Mouse (Mus musculus): Measurements from ENCODE around the gene Gtf2h1. TPM values are rescaled to one million over a fixed set of nuclear protein-coding genes. Genes with fewer than 3 reads are reported as not detected.

The Gtf2h1 gene
- 45.5 TPM for polyA plus RNA-seq (2017; shearing (Covaris generic))

DNA sequence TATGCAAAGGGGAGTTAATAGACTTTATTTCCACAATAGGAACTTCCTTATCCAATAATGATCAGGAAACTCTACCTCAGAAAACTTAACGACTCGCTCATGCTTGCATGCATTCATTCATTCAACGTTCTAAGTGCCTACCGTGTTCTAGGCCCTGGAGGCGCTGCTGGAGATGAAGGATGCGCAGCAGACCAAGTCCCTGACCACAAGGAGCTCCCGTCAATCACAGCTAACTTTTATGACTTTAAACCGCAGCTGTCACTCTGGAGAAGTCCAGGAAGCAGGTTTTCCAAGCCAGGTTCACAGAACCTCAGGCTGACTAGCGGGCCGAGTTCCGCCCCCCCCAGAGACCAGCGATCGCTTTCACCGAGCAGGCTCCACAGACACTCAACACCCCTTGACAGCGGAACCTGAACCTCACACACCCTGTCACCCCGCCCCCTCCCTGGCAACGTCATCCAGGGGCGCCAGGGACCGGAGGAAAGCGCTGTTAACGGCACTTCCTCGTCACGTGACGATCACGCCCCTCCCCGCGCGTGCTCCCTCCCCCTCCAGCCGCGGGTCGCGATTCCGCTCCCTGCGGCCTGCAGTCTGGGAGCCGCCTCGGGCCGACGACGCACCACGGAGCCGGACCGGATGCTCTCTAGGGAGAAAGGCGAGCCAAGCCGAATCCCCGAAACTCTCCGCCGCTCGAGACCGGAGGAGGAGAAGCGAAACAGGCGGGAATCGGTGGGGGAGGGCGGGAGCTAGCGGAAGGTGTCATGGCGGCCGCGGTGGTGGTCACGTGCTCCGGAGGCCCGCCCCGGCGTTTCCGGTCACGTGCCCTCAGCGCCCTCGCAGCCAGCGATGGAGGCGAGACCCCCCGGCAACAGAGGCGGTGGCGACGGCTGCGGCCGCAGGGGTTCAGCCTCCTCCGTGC, at the start of gene Gtf2h1, which contains the start of gene Hps5:
TSS of gene Gtf2h1 (plus strand) at position 817 of the 919 bp plus-strand sequence.
TSS of gene Hps5 (minus strand) at position 778 of the 919 bp plus-strand sequence.

DNA sequence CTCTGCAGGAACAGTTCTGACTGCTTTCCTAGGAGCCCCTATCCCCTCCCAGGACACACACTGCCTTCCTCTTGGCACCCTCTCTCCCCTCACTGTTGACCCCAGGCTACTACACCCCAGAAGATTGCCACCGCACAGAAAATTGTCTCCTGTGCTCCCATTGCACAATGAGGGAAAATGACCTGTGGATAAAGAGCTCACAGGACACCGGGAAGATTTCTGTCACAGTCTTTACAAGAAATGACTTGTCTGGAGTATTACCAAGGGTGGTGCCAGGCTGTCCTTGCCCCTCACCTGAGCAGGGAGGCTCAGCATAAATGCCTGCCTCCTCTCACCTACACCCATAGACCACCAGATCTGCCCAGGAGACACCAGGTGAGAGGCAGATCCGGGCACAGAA, 44.4 kb upstream of the Gtf2h1 start, which contains the start of gene Saa2:
TSS of gene Saa2 (plus strand) at position 301 of the 400 bp plus-strand sequence.

DNA sequence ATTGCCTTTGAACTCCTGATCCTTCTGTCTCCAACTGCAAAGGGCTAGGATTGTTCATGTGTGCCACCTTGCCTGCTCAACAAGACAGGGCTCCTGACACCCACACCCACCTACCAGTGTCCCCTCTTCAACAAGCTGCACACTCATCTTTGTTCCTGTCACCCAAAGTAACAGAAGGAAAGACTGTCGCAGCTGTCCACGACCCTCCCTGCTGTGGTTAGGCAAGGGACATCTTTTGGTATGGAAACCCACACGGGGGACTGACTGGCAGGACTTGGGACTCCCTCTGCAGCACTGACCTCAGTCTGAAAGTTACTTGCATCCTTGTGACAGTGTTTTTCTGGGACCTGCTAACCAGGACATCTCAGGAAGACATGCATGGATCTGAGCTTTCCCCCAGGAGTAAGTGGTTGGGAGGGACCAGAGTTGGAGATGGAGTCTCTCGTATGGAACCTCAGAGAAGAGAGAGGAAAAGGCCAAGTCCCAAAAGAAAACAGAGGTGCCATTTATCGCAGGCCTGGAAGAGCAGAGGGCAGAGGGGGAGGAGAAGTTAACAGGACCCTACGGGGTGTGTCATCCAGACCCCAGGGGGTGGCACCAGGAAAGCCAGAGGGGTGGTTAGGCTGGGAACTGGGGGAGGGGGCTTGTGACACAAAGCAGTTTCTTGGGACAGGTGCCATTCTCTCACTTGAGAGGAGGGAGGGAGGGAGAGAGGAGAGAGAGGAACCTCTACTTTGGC, 45.1 kb downstream of the Gtf2h1 start, which contains the start of gene Ldha:
TSS of gene Ldha (plus strand) at position 689 of the 739 bp plus-strand sequence.

DNA sequence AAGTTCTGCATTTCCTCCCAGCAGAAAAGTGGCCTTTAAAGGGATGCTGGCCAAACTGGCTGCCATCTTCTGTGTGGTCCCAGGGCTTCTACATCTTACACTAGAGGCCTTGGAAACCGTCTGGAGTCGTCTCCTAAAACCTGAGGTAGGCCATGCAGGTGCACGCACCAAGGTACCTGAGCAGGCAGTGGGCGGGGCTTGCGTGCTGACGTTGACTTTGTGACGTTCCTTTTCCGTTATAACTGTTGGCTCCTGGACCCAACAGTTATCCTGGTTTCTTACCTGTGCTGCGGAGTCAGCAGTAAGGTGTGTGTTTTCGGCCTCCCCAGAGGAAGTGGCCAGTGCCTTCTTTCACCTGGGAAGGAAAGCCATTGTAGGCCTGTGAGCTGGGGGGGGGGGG, 65.1 kb downstream of the Gtf2h1 start, which contains the start of gene Ldhc:
TSS of gene Ldhc (plus strand) at position 208 of the 400 bp plus-strand sequence.

Other genes with a start within 250 kb of the Gtf2h1 start
- gene Sergef, start 156.3 kb upstream of the Gtf2h1 start, polyA plus RNA-seq (2017; shearing (Covaris generic)): 18.2 TPM
- not detected for gene Tph1, start 123.6 kb upstream of the Gtf2h1 start, polyA plus RNA-seq (2017; shearing (Covaris generic))
- 9.9 TPM for gene Saal1, start 85.4 kb upstream of the Gtf2h1 start, polyA plus RNA-seq (2017; shearing (Covaris generic))
- gene Saa3, start 80.4 kb upstream of the Gtf2h1 start, polyA plus RNA-seq (2017; shearing (Covaris generic)): not detected
- not detected for gene Saa4, start 63.5 kb upstream of the Gtf2h1 start, polyA plus RNA-seq (2017; shearing (Covaris generic))
- not detected for gene Saa1, start 53.1 kb upstream of the Gtf2h1 start, polyA plus RNA-seq (2017; shearing (Covaris generic))
- gene Saa2, start 44.3 kb upstream of the Gtf2h1 start, polyA plus RNA-seq (2017; shearing (Covaris generic)): not detected
- gene Hps5, start within 50 bp of the Gtf2h1 start, polyA plus RNA-seq (2017; shearing (Covaris generic)): 41.5 TPM
- 994 TPM for gene Ldha, start 45.4 kb downstream of the Gtf2h1 start, polyA plus RNA-seq (2017; shearing (Covaris generic))
- gene Ldhc, start 65.1 kb downstream of the Gtf2h1 start, polyA plus RNA-seq (2017; shearing (Covaris generic)): not detected
- 112 TPM for gene Tsg101, start 123.9 kb downstream of the Gtf2h1 start, polyA plus RNA-seq (2017; shearing (Covaris generic))
- gene Uevld, start 162.4 kb downstream of the Gtf2h1 start, polyA plus RNA-seq (2017; shearing (Covaris generic)): 4.6 TPM
- not detected for gene Gm9999, start 187.5 kb downstream of the Gtf2h1 start, polyA plus RNA-seq (2017; shearing (Covaris generic))
- 184 TPM for gene Spty2d1, start 212.3 kb downstream of the Gtf2h1 start, polyA plus RNA-seq (2017; shearing (Covaris generic))